Mouse (Mus musculus): ENCODE results near the gene Dapk2. TPM values are rescaled to one million over a fixed set of nuclear protein-coding genes. Genes with fewer than 3 reads are reported as not detected.

Dapk2 gene
- polyA plus RNA-seq, 1 experiment from 2014 or later, result 23.4 TPM

DNA sequence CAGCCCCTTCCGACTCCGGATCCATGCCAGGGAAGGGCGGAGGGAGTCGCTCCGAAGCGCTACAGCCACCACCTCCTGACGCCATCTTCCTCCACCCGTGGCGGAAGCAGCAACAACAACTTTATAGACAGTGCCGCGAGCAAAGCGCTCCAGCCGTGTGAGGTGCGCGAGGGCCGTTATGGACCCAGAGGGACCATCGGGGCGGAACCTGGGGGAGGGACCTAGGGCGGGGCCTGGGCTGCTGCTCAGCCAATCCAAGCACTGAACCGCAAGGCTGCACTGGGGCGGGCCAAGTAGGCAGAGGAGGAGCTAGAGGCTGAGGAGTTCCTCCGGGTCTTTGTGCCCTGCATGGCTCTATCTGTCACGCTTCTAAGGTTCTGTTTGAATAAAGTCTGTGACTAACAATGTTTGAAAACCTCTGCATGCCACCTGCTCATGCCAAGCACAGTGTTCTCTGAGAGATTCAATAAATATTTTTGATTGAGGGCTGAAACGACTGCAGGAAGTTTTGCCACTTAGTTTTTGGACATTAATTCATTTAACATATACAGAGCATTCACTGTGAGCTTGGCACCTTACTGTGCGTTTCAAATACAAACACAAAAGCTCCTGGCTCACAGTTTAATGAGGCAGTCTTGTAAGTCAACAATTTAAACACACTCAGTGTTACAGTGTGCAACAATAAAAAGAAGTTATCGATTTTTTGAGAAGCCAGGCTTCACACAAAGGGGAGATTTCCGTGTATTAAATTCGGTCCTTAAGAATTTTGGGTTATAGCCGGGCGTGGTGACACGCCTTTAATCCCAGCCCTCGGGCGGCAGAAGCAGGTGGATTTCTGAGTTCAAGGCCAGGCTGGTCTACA, 33.1 kb upstream of the Dapk2 start:
- Histone ChIP-seq H3K36me3 (replicated peaks; ENCODE audit: insufficient read depth, low read length) (0 out of 2 replicates have a peak, but pooled peaks cover 4% of the 10 kb centered on the region), H3K4me1 (ENCODE audit: insufficient read depth) (peaks cover 31% of the 10 kb centered on the region), H3K9ac (replicated peaks) (peak overlapping the region; percentile 86), H3K4me3 (ENCODE audit: low read depth, low read length) (peak overlapping the region; percentile 80), H3K4me2 (ENCODE audit: low read depth, low read length) (peak overlapping the region; percentile 74), H3K27ac (ENCODE audit: low read depth) (peak overlapping the region; percentile 93), H3K27me3 (ENCODE audit: insufficient read depth, low read length) (no peaks in the 10 kb centered on the region), H3K9me3 (ENCODE audit: low read length) (no peaks in the 10 kb centered on the region)
- 12% methylated on average over 33 of the region's 33 CpGs for WGBS (ENCODE audit: insufficient replicate concordance)
- TF ChIP-seq EP300 (IDR thresholded peaks at IDR 0.05; ENCODE audit: low read depth) (peak; percentile 57; the same call in 1 of the 2 replicates), CTCF (IDR thresholded peaks at IDR 0.05; ENCODE audit: low read depth) (peak; percentile 27; the same call in 1 of the 2 replicates)
- DNase-seq, result peak; percentile 100
- peak; percentile 95 for ATAC-seq

DNA sequence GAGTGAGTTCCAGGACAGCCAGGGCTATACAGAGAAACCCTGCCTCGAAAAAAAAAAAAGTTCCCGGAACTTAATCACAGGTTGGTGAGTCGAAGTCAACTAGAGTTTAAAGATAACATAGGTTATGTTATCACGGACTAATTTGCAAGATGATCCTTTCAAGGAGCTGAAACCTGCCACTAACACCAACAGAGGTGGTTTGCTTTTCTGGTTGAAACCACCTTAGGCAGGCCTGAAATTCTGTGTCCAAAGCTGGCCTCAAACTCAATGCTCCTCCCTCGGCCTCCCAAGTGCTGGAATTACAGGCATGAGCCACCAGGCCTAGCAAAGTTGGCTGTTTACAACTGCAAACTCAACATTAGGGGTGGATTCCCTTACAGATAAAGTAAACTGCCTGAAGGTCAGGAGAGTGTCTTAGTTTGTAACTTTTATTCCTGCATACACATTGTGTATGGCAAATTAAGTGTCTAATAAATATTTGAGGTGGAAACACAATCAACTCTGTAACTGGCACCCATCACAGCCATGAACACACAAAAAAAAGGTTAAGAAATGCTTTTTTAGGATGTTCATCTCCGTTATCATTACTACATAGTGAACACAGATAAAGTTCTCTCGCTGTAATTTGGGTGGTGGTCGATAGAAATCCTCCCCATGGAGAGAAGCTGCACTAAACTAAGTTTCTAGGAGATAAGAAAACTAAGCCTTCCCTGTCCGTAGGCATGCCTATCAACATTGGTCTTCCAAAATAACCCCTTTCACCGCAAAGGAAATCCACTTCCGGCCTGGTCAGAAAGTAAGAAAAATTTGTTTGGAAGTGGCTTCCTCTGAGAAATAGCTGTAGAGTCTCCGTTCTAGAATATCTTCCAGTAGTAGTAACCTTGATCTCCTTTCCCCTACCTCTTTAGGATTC, 32.2 kb upstream of the Dapk2 start:
- Histone ChIP-seq H3K9me3 (ENCODE audit: low read length) (no peaks in the 10 kb centered on the region), H3K4me3 (ENCODE audit: low read depth, low read length) (peak overlapping the region; percentile 61), H3K4me1 (ENCODE audit: insufficient read depth) (peaks cover 24% of the 10 kb centered on the region), H3K4me2 (ENCODE audit: low read depth, low read length) (peak overlapping the region; percentile 74), H3K27me3 (ENCODE audit: insufficient read depth, low read length) (no peaks in the 10 kb centered on the region), H3K27ac (ENCODE audit: low read depth) (peak overlapping the region; percentile 69), H3K36me3 (replicated peaks; ENCODE audit: insufficient read depth, low read length) (0 out of 2 replicates have a peak, but pooled peaks cover 1% of the 10 kb centered on the region), H3K9ac (replicated peaks) (peak overlapping the region; percentile 57)
- DNase-seq, result peak; percentile 30
- no peak for TF ChIP-seq CTCF (IDR thresholded peaks at IDR 0.05; ENCODE audit: low read depth)
- no peak for TF ChIP-seq EP300 (IDR thresholded peaks at IDR 0.05; ENCODE audit: low read depth)
- WGBS (ENCODE audit: insufficient replicate concordance), result 20% methylated on average over 12 of the region's 12 CpGs
- no peak for ATAC-seq

DNA sequence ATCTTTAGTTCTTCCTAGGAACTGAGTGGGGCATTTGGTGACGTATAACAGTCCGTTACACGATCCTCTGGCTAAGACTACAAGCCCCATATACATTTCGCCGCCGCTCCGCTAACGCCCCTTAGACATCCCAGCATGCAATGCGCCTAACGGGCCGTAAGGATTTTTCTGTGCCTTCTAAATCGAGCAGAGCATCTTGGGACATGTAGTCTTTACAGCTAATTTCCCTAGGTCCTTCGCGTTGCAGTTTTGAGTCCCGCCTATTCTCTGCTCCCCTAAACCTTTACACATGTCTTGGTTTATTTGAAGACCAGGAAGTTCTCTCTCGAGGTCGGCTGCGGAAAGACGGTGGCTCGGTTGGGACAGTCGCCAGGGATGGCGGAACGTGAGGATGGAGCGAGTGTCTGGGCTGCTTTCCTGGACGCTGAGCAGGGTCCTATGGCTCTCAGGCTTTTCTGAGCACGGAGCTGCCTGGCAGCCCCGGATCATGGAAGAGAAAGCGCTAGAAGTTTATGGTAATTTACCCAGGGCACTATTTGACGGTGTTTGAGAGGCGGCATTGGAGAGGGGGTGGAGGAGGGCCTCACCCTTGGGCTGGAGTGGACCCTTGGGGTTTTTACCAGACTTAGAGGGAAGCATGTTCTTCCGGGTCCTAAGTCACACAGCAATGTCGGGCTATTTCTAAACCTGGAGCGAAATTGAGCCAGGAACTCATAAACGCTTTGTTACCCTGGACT, 31.4 kb upstream of the Dapk2 start, which contains the start of the genes Snx1 and Ciao2a:
TSS of gene Snx1 (minus strand) at position 132 of the 737 bp plus-strand sequence.
TSS of gene Ciao2a (plus strand) at position 156 of the 737 bp plus-strand sequence.
- peak within 1 kb of the TSS; percentile 57 for H3K9ac ChIP-seq (replicated peaks)
- peak within 1 kb of the TSS; percentile 69 for H3K27ac ChIP-seq (ENCODE audit: low read depth)
- no peaks in the 10 kb centered on the region for H3K36me3 ChIP-seq (replicated peaks; ENCODE audit: insufficient read depth, low read length)
- ATAC-seq (peak; percentile 69), DNase-seq (peak; percentile 92)
- H3K27me3 ChIP-seq (ENCODE audit: insufficient read depth, low read length), result no peaks in the 10 kb centered on the region
- peak within 1 kb of the TSS; percentile 74 for H3K4me2 ChIP-seq (ENCODE audit: low read depth, low read length)
- under 1% methylated on average over 34 of the region's 34 CpGs for WGBS (ENCODE audit: insufficient replicate concordance)
- TF ChIP-seq CTCF (IDR thresholded peaks at IDR 0.05; ENCODE audit: low read depth) (no peak), EP300 (IDR thresholded peaks at IDR 0.05; ENCODE audit: low read depth) (peak; percentile 61)
- peaks cover 24% of the 10 kb centered on the region for H3K4me1 ChIP-seq (ENCODE audit: insufficient read depth)
- H3K9me3 ChIP-seq (ENCODE audit: low read length), result no peaks in the 10 kb centered on the region
- peak within 1 kb of the TSS; percentile 61 for H3K4me3 ChIP-seq (ENCODE audit: low read depth, low read length)

- Histone ChIP-seq H3K9ac (replicated peaks) (peak overlapping the region; percentile 57), H3K36me3 (replicated peaks; ENCODE audit: insufficient read depth, low read length) (peaks cover 2% of the 10 kb centered on the region; the same call in 1 of the 2 replicates), H3K27ac (ENCODE audit: low read depth) (peak overlapping the region; percentile 69), H3K4me2 (ENCODE audit: low read depth, low read length) (peak overlapping the region; percentile 74), H3K4me3 (ENCODE audit: low read depth, low read length) (peak overlapping the region; percentile 61), H3K9me3 (ENCODE audit: low read length) (no peaks in the 10 kb centered on the region), H3K27me3 (ENCODE audit: insufficient read depth, low read length) (no peaks in the 10 kb centered on the region), H3K4me1 (ENCODE audit: insufficient read depth) (peaks cover 24% of the 10 kb centered on the region)
- 13% methylated on average over 6 of the region's 6 CpGs for WGBS (ENCODE audit: insufficient replicate concordance)
- DNase-seq, result peak; percentile 24
- ATAC-seq, result no peak
- no peak for TF ChIP-seq EP300 (IDR thresholded peaks at IDR 0.05; ENCODE audit: low read depth)
- TF ChIP-seq CTCF (IDR thresholded peaks at IDR 0.05; ENCODE audit: low read depth), result no peak
Observed at GRCm38 (mm10) chr9:66127193-66127546, 30.9 kb upstream of the Dapk2 start.

- ATAC-seq, result no peak
- 0 out of 2 replicates have a peak, but pooled peaks have one; percentile 17 for TF ChIP-seq EP300 (IDR thresholded peaks at IDR 0.05; ENCODE audit: low read depth)
- TF ChIP-seq CTCF (IDR thresholded peaks at IDR 0.05; ENCODE audit: low read depth), result no peak
- H3K9ac ChIP-seq (replicated peaks), result no peak overlapping the region
- H3K27me3 ChIP-seq (ENCODE audit: insufficient read depth, low read length), result no peaks in the 10 kb centered on the region
- peaks cover 7% of the 10 kb centered on the region for H3K36me3 ChIP-seq (replicated peaks; ENCODE audit: insufficient read depth, low read length)
- no peaks in the 10 kb centered on the region for H3K9me3 ChIP-seq (ENCODE audit: low read length)
- DNase-seq, result no peak
- peak overlapping the region; percentile 74 for H3K4me2 ChIP-seq (ENCODE audit: low read depth, low read length)
- peaks cover 24% of the 10 kb centered on the region for H3K4me1 ChIP-seq (ENCODE audit: insufficient read depth)
- WGBS (ENCODE audit: insufficient replicate concordance), result 61% methylated on average over 4 of the region's 4 CpGs
- H3K27ac ChIP-seq (ENCODE audit: low read depth), result no peak overlapping the region
- peak overlapping the region; percentile 61 for H3K4me3 ChIP-seq (ENCODE audit: low read depth, low read length)
Observed at GRCm38 (mm10) chr9:66127884-66128283, 30.1 kb upstream of the Dapk2 start.
